Mouse (Mus musculus) liver (tissue): ENCODE measurements at regions not wholly inside any gene's neighbourhood (a gene's known extent, or its start where the extent isn't known, plus 50 kb on each side); places are given as distances from the start of the nearest gene placed in this dataset.
A peak's percentile ranks its signal among the peaks of the same experiment; 100 is the strongest.

Experiments used
- DNase-seq: peaks from one replicate; pipeline ENCODE4 v3.0.0-alpha.2; 2020; ENCODE audit warnings: mixed read lengths

GRCm38 (mm10) chr4:3080385-3081125, 86.6 kb upstream of the Vmn1r2 start:
- peak; percentile 10 for DNase-seq

- peak; percentile 12 for DNase-seq
Observed at GRCm38 (mm10) chr4:3081148-3081952, 85.8 kb upstream of the Vmn1r2 start.

DNA sequence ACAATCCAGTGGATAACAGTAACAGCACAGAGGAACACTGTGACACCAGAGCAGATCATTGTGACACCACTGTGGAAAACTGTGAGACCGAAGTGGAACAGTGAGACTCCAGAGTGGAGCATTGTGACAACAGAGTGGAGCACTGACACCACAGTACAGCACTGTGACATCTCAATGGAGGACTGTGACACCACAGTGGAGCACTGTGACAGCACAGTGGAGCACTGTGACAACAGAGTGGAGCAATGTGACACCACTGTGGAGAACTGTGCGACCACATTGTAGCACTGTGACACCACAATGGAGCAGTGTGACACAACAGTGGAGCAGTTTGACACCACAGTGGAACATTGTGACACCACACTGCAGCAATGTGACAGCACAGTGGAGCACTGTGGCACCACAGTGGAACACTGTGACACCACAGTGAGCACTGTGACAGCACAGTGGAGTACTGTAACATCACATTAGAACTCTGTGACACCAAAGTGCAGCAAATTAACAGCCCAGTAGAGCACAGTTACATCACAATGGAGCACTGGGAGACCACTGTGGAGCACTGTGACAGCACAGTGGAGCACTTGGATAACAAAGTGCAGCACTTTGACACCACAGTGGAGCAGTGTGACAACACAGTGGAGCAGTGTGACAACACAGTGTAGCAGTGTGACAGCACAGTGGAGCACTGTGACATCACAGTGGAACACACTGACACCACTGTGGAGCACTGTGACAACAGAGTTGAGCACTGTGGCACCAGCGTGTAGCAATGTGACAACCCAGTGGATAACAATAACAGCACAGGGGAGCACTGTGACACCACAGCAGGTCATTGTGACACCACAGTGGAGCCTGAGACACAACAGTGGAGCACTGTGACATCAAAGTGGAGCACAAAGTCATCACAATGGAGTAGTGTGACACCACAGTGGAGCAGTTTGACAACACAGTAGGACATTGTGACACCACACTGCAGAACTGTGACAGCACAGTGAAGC, 84.9 kb upstream of the Vmn1r2 start:
- DNase-seq: peak; percentile 5

DNA sequence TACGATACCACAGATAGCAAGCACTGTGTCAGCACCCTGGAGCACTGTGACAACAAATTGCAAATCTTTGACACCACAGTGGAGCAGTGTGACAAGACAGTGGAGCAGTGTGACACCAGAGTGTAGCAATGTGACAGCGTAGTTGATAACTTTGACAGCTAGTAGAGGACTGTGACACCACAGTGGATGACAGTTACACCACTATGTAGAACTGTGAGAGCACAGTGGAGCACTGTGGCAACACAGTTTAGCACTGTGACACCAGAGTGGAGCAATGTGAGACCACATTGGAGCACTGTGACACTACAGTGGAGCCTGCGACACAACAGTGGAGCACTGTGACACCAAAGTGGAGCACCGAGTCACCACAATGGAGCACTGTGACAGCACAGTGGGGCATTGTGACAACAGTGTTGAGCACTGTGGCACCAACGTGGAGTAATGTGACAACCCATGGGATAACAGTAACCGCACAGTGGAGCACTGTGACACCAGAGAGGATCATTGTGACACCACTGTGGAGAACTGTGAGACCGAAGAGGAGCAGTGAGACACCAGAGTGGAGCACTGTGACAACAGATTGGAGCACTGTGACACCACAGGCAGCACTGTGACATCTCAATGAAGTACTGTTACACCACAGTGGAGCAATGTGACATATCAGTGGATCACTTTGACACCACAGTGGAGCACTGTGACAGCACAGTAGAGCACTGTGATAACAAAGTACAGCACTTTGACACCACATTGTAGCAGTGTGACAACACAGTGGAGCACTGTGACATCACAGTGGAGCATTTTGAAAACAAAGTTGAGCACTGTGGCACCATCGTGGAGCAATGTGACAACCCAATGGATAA, 83.7 kb upstream of the Vmn1r2 start:
- peak; percentile 25 for DNase-seq

- peak; percentile 6 for DNase-seq
Observed at GRCm38 (mm10) chr4:3084021-3084545, 83.0 kb upstream of the Vmn1r2 start.

GRCm38 (mm10) chr4:3085456-3086448, 81.4 kb upstream of the Vmn1r2 start:
- DNase-seq: peak; percentile 7

GRCm38 (mm10) chr4:3087616-3088015, 79.5 kb upstream of the Vmn1r2 start:
- peak; percentile 2 for DNase-seq

DNA sequence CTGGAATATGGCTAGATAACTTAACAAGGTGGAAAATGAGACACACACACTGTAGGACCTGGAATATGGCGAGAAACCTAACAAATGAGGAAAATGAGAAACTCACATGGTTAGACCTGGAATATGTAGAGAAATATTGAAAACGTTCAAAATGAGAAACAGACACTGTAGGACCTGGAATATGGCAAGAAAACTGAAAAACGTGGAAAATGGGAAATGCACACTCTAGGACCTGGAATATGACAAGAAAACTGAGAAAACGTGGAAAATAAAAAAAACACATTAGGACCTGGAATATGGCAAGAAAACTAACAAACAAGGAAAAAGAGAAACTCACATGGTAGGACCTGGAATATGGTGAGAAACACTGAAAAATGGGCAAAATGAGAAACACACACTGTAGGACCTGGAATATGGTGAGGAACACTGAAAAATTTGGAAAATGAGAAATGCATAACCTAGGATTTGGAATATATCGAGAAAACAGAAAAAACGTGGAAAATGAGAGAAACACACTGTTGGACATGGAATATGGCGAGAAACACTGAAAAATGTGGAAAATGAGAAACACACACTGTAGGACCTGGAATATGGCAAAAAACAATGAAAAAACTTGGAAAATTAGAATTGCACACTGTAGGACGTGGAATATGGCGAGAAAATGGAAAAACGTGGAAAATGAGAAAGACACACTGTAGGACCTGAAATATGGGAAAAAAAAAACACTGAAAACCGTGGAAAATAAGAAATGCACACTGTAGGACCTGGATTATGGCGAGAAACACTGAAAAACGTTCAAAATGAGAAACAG, 77.3 kb upstream of the Vmn1r2 start:
- DNase-seq: no peak

DNA sequence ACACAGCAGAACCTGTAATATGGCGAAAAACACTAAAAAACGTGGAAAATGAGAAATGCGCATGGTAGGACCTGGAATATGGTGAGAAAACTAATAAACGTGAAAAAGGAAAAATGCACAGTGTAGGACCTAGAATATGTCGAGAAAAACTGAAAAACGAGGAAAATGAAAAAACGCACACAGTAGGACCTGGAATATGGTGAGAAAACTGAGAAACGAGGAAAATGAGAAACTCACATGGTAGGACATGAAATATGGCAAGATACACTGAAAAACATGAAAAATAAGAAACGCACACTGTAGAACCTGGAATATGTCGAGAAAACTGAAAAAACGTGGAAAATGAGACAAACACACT, 76.8 kb upstream of the Vmn1r2 start:
- DNase-seq: no peak

- no peak for DNase-seq
Observed at GRCm38 (mm10) chr4:3090742-3091141, 76.4 kb upstream of the Vmn1r2 start.
